Mouse (Mus musculus): ENCODE data around the gene Tnfsf14. TPM values are rescaled to one million over a fixed set of nuclear protein-coding genes. Genes with fewer than 3 reads are reported as not detected.

Tnfsf14 gene
- polyA plus RNA-seq, 1 experiment from 2014 or later: not detected

DNA sequence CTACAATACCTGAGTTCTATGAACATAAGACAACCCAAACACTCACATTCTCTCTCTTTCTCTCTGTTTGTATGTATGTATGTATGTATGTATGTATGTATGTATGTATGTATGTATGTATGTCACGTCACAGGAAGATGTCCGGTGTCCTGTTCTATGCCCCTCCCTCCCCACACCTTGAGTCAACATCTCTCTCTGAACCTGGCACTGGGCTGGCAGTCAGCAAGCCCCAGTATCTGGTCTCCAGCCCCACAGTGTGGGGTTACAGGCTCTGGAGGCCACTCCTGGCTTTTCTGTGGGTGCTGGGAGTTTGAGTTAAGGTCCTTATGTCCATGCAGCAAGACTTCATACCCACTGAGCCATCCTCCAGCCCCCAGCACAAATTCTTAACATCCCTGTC is 33.5 kb upstream of the Tnfsf14 start:
- H3K27me3 ChIP-seq: peaks cover 8% of the 10 kb centered on the region; the same call in 1 of the 2 replicates
- no peak overlapping the region for H3K4me3 ChIP-seq
- H3K36me3 ChIP-seq: no peaks in the 10 kb centered on the region
- no peak overlapping the region for H3K9ac ChIP-seq
- no peaks in the 10 kb centered on the region for H3K4me1 ChIP-seq
- H3K4me2 ChIP-seq: no peak overlapping the region
- 91% methylated on average over 2 of the region's 2 CpGs for WGBS
- H3K9me3 ChIP-seq: no peaks in the 10 kb centered on the region
- ATAC-seq (ENCODE audit: insufficient number of reproducible peaks, insufficient read depth, low FRiP score, low TSS enrichment, low read depth): no peak
- no peak overlapping the region for H3K27ac ChIP-seq

DNA sequence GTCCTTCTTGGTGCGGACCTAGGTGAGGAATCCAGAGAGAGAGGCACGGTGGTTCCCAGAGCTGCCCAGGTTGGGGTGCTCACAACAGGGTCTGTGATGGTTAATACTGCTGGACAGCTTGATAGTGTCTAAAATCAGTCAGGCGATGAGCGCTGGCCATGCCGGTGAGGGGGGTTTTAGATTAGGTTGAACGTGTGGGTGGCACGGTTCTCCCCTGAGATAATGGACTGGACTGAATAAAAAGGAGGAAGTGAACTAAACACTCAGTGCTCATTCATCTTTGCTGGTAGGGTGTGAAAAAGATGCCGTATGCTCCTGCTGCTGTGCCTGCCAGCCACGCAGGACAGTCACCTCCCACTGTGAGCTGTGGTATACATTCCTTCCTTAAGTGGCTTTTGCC is 29.3 kb upstream of the Tnfsf14 start:
- WGBS: 83% methylated on average over 9 of the region's 9 CpGs
- H3K4me1 ChIP-seq: no peaks in the 10 kb centered on the region

DNA sequence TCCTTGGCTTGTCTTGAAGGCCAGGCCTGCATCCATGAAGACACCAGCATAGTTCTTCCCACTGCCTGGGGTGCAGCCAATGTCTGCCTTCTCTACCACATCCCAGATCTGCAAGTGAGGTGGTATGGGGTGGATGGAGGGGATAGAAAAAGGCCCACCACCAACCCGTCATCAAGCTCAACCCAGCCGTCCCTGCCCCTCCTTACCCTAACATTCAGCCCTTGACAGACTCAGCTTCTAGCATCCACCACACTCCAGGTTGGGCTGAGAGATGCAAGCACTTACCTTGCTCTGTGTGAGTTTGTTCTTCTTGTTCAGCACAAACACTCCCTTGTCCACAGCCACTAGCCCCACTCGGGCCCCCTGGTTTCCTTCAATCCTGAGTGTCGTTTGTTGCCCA is 27.9 kb upstream of the Tnfsf14 start:
- ATAC-seq (ENCODE audit: insufficient number of reproducible peaks, insufficient read depth, low FRiP score, low TSS enrichment, low read depth): no peak
- Histone ChIP-seq H3K27me3 (peaks cover 8% of the 10 kb centered on the region; the same call in 1 of the 2 replicates), H3K27ac (no peak overlapping the region), H3K36me3 (no peaks in the 10 kb centered on the region), H3K9ac (no peak overlapping the region), H3K9me3 (no peaks in the 10 kb centered on the region), H3K4me2 (no peak overlapping the region), H3K4me3 (no peak overlapping the region), H3K4me1 (no peaks in the 10 kb centered on the region)
- 68% methylated on average over 4 of the region's 4 CpGs for WGBS

More for the DNA sequence above, 29.3 kb upstream of the Tnfsf14 start:
- ATAC-seq (ENCODE audit: insufficient number of reproducible peaks, insufficient read depth, low FRiP score, low TSS enrichment, low read depth): no peak
- Histone ChIP-seq H3K27ac (no peak overlapping the region), H3K9me3 (no peaks in the 10 kb centered on the region), H3K4me3 (no peak overlapping the region), H3K27me3 (peaks cover 8% of the 10 kb centered on the region; the same call in 1 of the 2 replicates), H3K4me2 (no peak overlapping the region), H3K9ac (no peak overlapping the region), H3K36me3 (no peaks in the 10 kb centered on the region)

GRCm38 (mm10) chr17:57219884-57220207 is 25.9 kb upstream of the Tnfsf14 start:
- WGBS: 20% methylated on average over 3 of the region's 3 CpGs

GRCm38 (mm10) chr17:57219167-57219883 is 25.3 kb upstream of the Tnfsf14 start:
- ATAC-seq (ENCODE audit: insufficient number of reproducible peaks, insufficient read depth, low FRiP score, low TSS enrichment, low read depth): no peak
- 19% methylated on average over 11 of the region's 11 CpGs for WGBS
- H3K9ac ChIP-seq: no peak overlapping the region
- no peak overlapping the region for H3K4me2 ChIP-seq
- H3K4me3 ChIP-seq: no peak overlapping the region
- H3K4me1 ChIP-seq: no peaks in the 10 kb centered on the region
- no peaks in the 10 kb centered on the region for H3K9me3 ChIP-seq
- H3K27ac ChIP-seq: no peak overlapping the region
- H3K27me3 ChIP-seq: peaks cover 5% of the 10 kb centered on the region; the same call in 1 of the 2 replicates
- H3K36me3 ChIP-seq: no peaks in the 10 kb centered on the region

More at GRCm38 (mm10) chr17:57219884-57220207, 25.9 kb upstream of the Tnfsf14 start:
- Histone ChIP-seq H3K36me3 (no peaks in the 10 kb centered on the region), H3K4me1 (no peaks in the 10 kb centered on the region), H3K4me3 (no peak overlapping the region), H3K4me2 (no peak overlapping the region), H3K9ac (no peak overlapping the region), H3K27me3 (peaks cover 8% of the 10 kb centered on the region; the same call in 1 of the 2 replicates), H3K9me3 (no peaks in the 10 kb centered on the region), H3K27ac (no peak overlapping the region)
- no peak for ATAC-seq (ENCODE audit: insufficient number of reproducible peaks, insufficient read depth, low FRiP score, low TSS enrichment, low read depth)

GRCm38 (mm10) chr17:57218335-57218900 is 24.4 kb upstream of the Tnfsf14 start:
- 77% methylated on average over 12 of the region's 12 CpGs for WGBS
- H3K4me1 ChIP-seq: no peaks in the 10 kb centered on the region
- H3K4me3 ChIP-seq: no peak overlapping the region
- H3K9me3 ChIP-seq: no peaks in the 10 kb centered on the region
- ATAC-seq (ENCODE audit: insufficient number of reproducible peaks, insufficient read depth, low FRiP score, low TSS enrichment, low read depth): no peak
- no peak overlapping the region for H3K27ac ChIP-seq
- H3K36me3 ChIP-seq: no peaks in the 10 kb centered on the region
- H3K9ac ChIP-seq: no peak overlapping the region
- H3K27me3 ChIP-seq: peaks cover 5% of the 10 kb centered on the region; the same call in 1 of the 2 replicates
- no peak overlapping the region for H3K4me2 ChIP-seq

- no peaks in the 10 kb centered on the region for H3K4me1 ChIP-seq
- no peak overlapping the region for H3K27ac ChIP-seq
- ATAC-seq (ENCODE audit: insufficient number of reproducible peaks, insufficient read depth, low FRiP score, low TSS enrichment, low read depth): no peak
- no peaks in the 10 kb centered on the region for H3K36me3 ChIP-seq
- H3K4me3 ChIP-seq: no peak overlapping the region
- no peak overlapping the region for H3K4me2 ChIP-seq
- no peaks in the 10 kb centered on the region for H3K9me3 ChIP-seq
- H3K9ac ChIP-seq: no peak overlapping the region
- H3K27me3 ChIP-seq: no peaks in the 10 kb centered on the region
- 42% methylated on average over 13 of the region's 13 CpGs for WGBS
These were observed 20.9 kb upstream of the Tnfsf14 start for GRCm38 (mm10) chr17:57214676-57215387.

- Histone ChIP-seq H3K4me3 (no peak overlapping the region), H3K27ac (no peak overlapping the region), H3K27me3 (no peaks in the 10 kb centered on the region), H3K4me1 (no peaks in the 10 kb centered on the region), H3K4me2 (no peak overlapping the region), H3K36me3 (no peaks in the 10 kb centered on the region), H3K9me3 (no peaks in the 10 kb centered on the region), H3K9ac (no peak overlapping the region)
- WGBS: 65% methylated on average over 9 of the region's 9 CpGs
- ATAC-seq (ENCODE audit: insufficient number of reproducible peaks, insufficient read depth, low FRiP score, low TSS enrichment, low read depth): no peak
These were observed 17.5 kb upstream of the Tnfsf14 start for GRCm38 (mm10) chr17:57211501-57211900.

- Histone ChIP-seq H3K27ac (no peak overlapping the region), H3K4me3 (no peak overlapping the region), H3K4me1 (no peaks in the 10 kb centered on the region), H3K36me3 (no peaks in the 10 kb centered on the region), H3K9ac (no peak overlapping the region), H3K9me3 (no peaks in the 10 kb centered on the region), H3K27me3 (no peaks in the 10 kb centered on the region), H3K4me2 (no peak overlapping the region)
- no peak for ATAC-seq (ENCODE audit: insufficient number of reproducible peaks, insufficient read depth, low FRiP score, low TSS enrichment, low read depth)
- WGBS: 74% methylated on average over 4 of the region's 4 CpGs
These were observed 15.4 kb upstream of the Tnfsf14 start for GRCm38 (mm10) chr17:57209330-57209729.

DNA sequence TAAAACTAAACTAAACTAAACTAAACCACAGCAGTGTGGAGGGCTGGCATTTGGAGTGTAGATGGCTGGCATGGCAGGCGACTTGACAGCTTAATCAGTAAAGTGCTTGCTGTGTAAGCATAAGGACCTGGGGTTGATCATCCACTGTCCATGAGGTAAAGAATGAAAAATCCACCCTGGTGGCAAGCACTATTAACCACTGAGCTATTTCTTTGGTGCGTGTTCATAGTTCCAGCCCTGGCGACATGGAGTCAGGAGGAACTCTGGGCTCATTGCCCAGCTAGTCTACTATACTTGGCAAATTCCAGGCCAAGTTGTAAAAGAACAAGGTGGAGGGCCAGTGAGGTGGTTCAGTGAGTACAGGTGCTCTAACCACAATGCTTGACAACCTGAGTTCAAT is 14.0 kb upstream of the Tnfsf14 start:
- Histone ChIP-seq H3K4me2 (no peak overlapping the region), H3K4me3 (no peak overlapping the region), H3K27ac (no peak overlapping the region), H3K4me1 (no peaks in the 10 kb centered on the region), H3K36me3 (no peaks in the 10 kb centered on the region), H3K27me3 (no peaks in the 10 kb centered on the region), H3K9ac (no peak overlapping the region), H3K9me3 (no peaks in the 10 kb centered on the region)
- ATAC-seq (ENCODE audit: insufficient number of reproducible peaks, insufficient read depth, low FRiP score, low TSS enrichment, low read depth): no peak
- WGBS: 92% methylated on average over 3 of the region's 3 CpGs

GRCm38 (mm10) chr17:57201841-57202724 is 8.1 kb upstream of the Tnfsf14 start:
- no peak for ATAC-seq (ENCODE audit: insufficient number of reproducible peaks, insufficient read depth, low FRiP score, low TSS enrichment, low read depth)
- H3K36me3 ChIP-seq: no peaks in the 10 kb centered on the region
- no peaks in the 10 kb centered on the region for H3K4me1 ChIP-seq
- no peaks in the 10 kb centered on the region for H3K27me3 ChIP-seq
- 80% methylated on average over 10 of the region's 10 CpGs for WGBS
- H3K9ac ChIP-seq: no peak overlapping the region
- no peaks in the 10 kb centered on the region for H3K9me3 ChIP-seq
- no peak overlapping the region for H3K27ac ChIP-seq
- no peak overlapping the region for H3K4me2 ChIP-seq
- H3K4me3 ChIP-seq: no peak overlapping the region
